ENCODE assay signal across 33 mouse cellular contexts in genomic region chr5:115240191-115240590, GRCm38 (mm10). TPM values are rescaled to one million over a fixed set of nuclear protein-coding genes. Genes with fewer than 3 reads are reported as not detected.
DNase-seq lines count a peak whose midpoint lies in the region; ATAC-seq and TF ChIP-seq lines count a peak whose summit lies in the region.
"Had no signal": no experiment of that assay in that cellular context is flagged by ENCODE, and none has a peak within 500 bp of the region (broad histone marks: within the 10 kb centered on the region; RNA-seq: fewer than 3 reads in every experiment).

No protein-coding gene starts in this region.

- 0 out of 2 replicates have a peak, but pooled peaks have one; percentile 13 for ATAC-seq in frontal cortex, adult (ENCODE audit: low TSS enrichment)
- ATAC-seq in megakaryocyte, adult 5-6 weeks (ENCODE audit: poor library complexity, severe bottlenecking), result no peak
- ATAC-seq: forebrain, embryonic 13.5 days; hindbrain, postnatal 0 days; intestine, embryonic 15.5 days; liver, embryonic 12.5 days; midbrain, embryonic 15.5 days had no signal

- peak overlapping the region; percentile 15 for H3K4me3 ChIP-seq in megakaryocyte, embryonic 14.5 days (replicated peaks)
- peak overlapping the region; percentile 2 for H3K4me3 ChIP-seq in cortical plate, adult 2 months (ENCODE audit: insufficient read depth, low read length)
- H3K4me3 ChIP-seq: embryonic facial prominence, embryonic 10.5 days; embryonic facial prominence, embryonic 15.5 days; forebrain, embryonic 13.5 days; hindbrain, embryonic 10.5 days; intestine, embryonic 15.5 days; limb, embryonic 12.5 days; liver, embryonic 12.5 days; midbrain, embryonic 10.5 days; midbrain, embryonic 15.5 days had no signal

- no peaks in the 10 kb centered on the region for H3K9me3 ChIP-seq in megakaryocyte, embryonic 14.5 days
- H3K9me3 ChIP-seq: embryonic facial prominence, embryonic 10.5 days; embryonic facial prominence, embryonic 15.5 days; forebrain, embryonic 13.5 days; hindbrain, embryonic 10.5 days; intestine, embryonic 15.5 days; limb, embryonic 12.5 days; liver, embryonic 12.5 days; midbrain, embryonic 10.5 days; midbrain, embryonic 15.5 days had no signal

- peaks cover 3% of the 10 kb centered on the region for H3K27me3 ChIP-seq in megakaryocyte, embryonic 14.5 days (replicated peaks)
- H3K27me3 ChIP-seq: embryonic facial prominence, embryonic 15.5 days; forebrain, embryonic 13.5 days; intestine, embryonic 15.5 days had no signal

- DNase-seq in frontal cortex, postnatal 10 days (ENCODE audit: low spot score in 2 of 2), result no peak
- DNase-seq in layer of hippocampus, adult 9-11 months, result peak; percentile 77
- no peak for DNase-seq in layer of hippocampus, adult 8-10 months (ENCODE audit: low spot score in 2 of 2)
- no peak for DNase-seq in ovary, postnatal 10 days (ENCODE audit: low spot score)
- DNase-seq: adrenal gland, postnatal 14 days; cerebellum, adult 11-12 months; cerebellum, adult 9-11 months; gastrocnemius, postnatal 36 days; heart, postnatal 14 days; kidney, adult 2 months; kidney, postnatal 36 days; lung, adult 2 months; lung, postnatal 10 days; thymus, adult 18-20 months; thymus, postnatal 25 days had no signal

- no peak for TF ChIP-seq POLR2A in cortical plate, adult 2 months (IDR thresholded peaks at IDR 0.05; ENCODE audit: extremely low read depth, insufficient read depth, low read length)

- H3K27ac ChIP-seq in cortical plate, adult 2 months (ENCODE audit: insufficient read depth, low read length), result 0 out of 2 replicates have a peak overlapping the region, but pooled peaks have one; percentile 27
- H3K27ac ChIP-seq: embryonic facial prominence, embryonic 10.5 days; embryonic facial prominence, embryonic 15.5 days; forebrain, embryonic 13.5 days; hindbrain, embryonic 10.5 days; hindbrain, postnatal 0 days; intestine, embryonic 15.5 days; limb, embryonic 12.5 days; liver, embryonic 12.5 days; macrophage; midbrain, embryonic 10.5 days; midbrain, embryonic 15.5 days; stomach, postnatal 0 days had no signal

- peaks cover 31% of the 10 kb centered on the region for H3K4me1 ChIP-seq in megakaryocyte, embryonic 14.5 days
- H3K4me1 ChIP-seq in cortical plate, adult 2 months (ENCODE audit: control insufficient read depth, insufficient read depth, low read length), result peaks cover 4% of the 10 kb centered on the region; the same call in 1 of the 2 replicates

- no peak for TF ChIP-seq CTCF in cortical plate, adult 2 months (IDR thresholded peaks at IDR 0.05; ENCODE audit: extremely low read depth, insufficient read depth, low read length)

- H3K36me3 ChIP-seq in megakaryocyte, embryonic 14.5 days (replicated peaks; ENCODE audit: low read length), result peaks cover 57% of the 10 kb centered on the region

RNA-seq across cellular contexts. Expression of gene Pop5, which starts 4.6 kb away (rescaled TPM):
- 100 to 1,000 TPM in 2 of 4 experiments, 10 to 100 TPM in 2; 89.0 to 104 (median 99.1) TPM for total RNA-seq in layer of hippocampus, adult 8-10 months (2022)
- 51.5 and 56.1 TPM in 2 replicates for polyA plus RNA-seq in megakaryocyte, embryonic 14.5 days (2012; ENCODE audit: insufficient read depth, low replicate concordance)
- 61.7 and 74.6 TPM in 2 replicates for total RNA-seq in megakaryocyte, adult 5-6 weeks (2015)
- 30.9 and 81.2 TPM in 2 replicates for total RNA-seq in megakaryocyte, adult 5-6 weeks (2017)
- 193 and 195 TPM in 2 replicates for polyA plus RNA-seq in cortical plate, adult 2 months (2012; rRNA removed)

RNA-seq across cellular contexts. Expression of gene Rnf10, which starts 32.5 kb away (rescaled TPM):
- 100 to 1,000 TPM; 226 to 251 (median 245) TPM for total RNA-seq in layer of hippocampus, adult 8-10 months (2022)
- polyA plus RNA-seq in megakaryocyte, embryonic 14.5 days (2012; ENCODE audit: insufficient read depth, low replicate concordance), result 127 and 382 TPM in 2 replicates
- total RNA-seq in megakaryocyte, adult 5-6 weeks (2015), result 50.9 and 55.4 TPM in 2 replicates
- 55.9 and 78.3 TPM in 2 replicates for total RNA-seq in megakaryocyte, adult 5-6 weeks (2017)
- 177 and 181 TPM in 2 replicates for polyA plus RNA-seq in cortical plate, adult 2 months (2012; rRNA removed)

RNA-seq across cellular contexts. Expression of gene Coq5, which starts 39.3 kb away (rescaled TPM):
- total RNA-seq in layer of hippocampus, adult 8-10 months (2022), result 10 to 100 TPM; 38.7 to 45.6 (median 41.5) TPM
- 8.3 and 12.6 TPM in 2 replicates for polyA plus RNA-seq in megakaryocyte, embryonic 14.5 days (2012; ENCODE audit: insufficient read depth, low replicate concordance)
- total RNA-seq in megakaryocyte, adult 5-6 weeks (2015), result 8.7 and 10.9 TPM in 2 replicates
- total RNA-seq in megakaryocyte, adult 5-6 weeks (2017), result 27.3 and 27.8 TPM in 2 replicates
- polyA plus RNA-seq in cortical plate, adult 2 months (2012; rRNA removed), result 31.3 and 31.8 TPM in 2 replicates

RNA-seq across cellular contexts. Expression of gene Cabp1, which starts 46.0 kb away (rescaled TPM):
- 100 to 1,000 TPM; 109 to 118 (median 114) TPM for total RNA-seq in layer of hippocampus, adult 8-10 months (2022)
- 1.7 TPM in 1 of 2 replicates, not detected in the other for polyA plus RNA-seq in megakaryocyte, embryonic 14.5 days (2012; ENCODE audit: insufficient read depth, low replicate concordance)
- total RNA-seq in megakaryocyte, adult 5-6 weeks (2015), result not detected in 2 replicates
- not detected in 2 replicates for total RNA-seq in megakaryocyte, adult 5-6 weeks (2017)
- 444 and 462 TPM in 2 replicates for polyA plus RNA-seq in cortical plate, adult 2 months (2012; rRNA removed)
- total RNA-seq: neutrophil, adult 5-6 weeks had no signal
- polyA plus RNA-seq: G1E, macrophage had no signal
